Mouse (Mus musculus): Measurements from ENCODE around the gene Sirpb1a. TPM values are rescaled to one million over a fixed set of nuclear protein-coding genes. Genes with fewer than 3 reads are reported as not detected.
"Not testable (repeated sequence)": the region's sequence is repeated elsewhere in the genome, so short reads cannot be mapped to it uniquely, and the experiment has no call there.

Gene Sirpb1a
- not detected in 2 replicates for polyA plus RNA-seq (2014; fragmentation: Nextera tagmentation; extraction: Ambion mirVana)

GRCm38 (mm10) chr3:15426447-15426846, at the start of gene Sirpb1a:
Sirpb1a (minus strand) TSS chr3:15426520.
- H3K4me2 ChIP-seq (ENCODE audit: low read length); ATAC-seq (replicated peaks; ENCODE audit: low FRiP score, low TSS enrichment, low read depth): not testable (repeated sequence)

GRCm38 (mm10) chr3:15474831-15475230, 48.5 kb upstream of the Sirpb1a start:
- H3K27me3 ChIP-seq (replicated peaks; ENCODE audit: control insufficient read depth, insufficient read depth, low read length); H3K9ac ChIP-seq (ENCODE audit: low read length); H3K4me3 ChIP-seq (ENCODE audit: low read depth, low read length); H3K4me2 ChIP-seq (ENCODE audit: low read length); H3K4me1 ChIP-seq (replicated peaks; ENCODE audit: control insufficient read depth, insufficient read depth, low read length); H3K36me3 ChIP-seq (ENCODE audit: control insufficient read depth, insufficient read depth, low read length); ATAC-seq (replicated peaks; ENCODE audit: low FRiP score, low TSS enrichment, low read depth); H3K27ac ChIP-seq (ENCODE audit: low read depth); H3K9me3 ChIP-seq (ENCODE audit: control insufficient read depth, low read length); DNase-seq (ENCODE audit: low spot score): not testable (repeated sequence)
- 94% methylated on average over 1 of the region's 2 CpGs for WGBS

More at GRCm38 (mm10) chr3:15426447-15426846, at the start of gene Sirpb1a:
- H3K9me3 ChIP-seq (ENCODE audit: control insufficient read depth, low read length); H3K27me3 ChIP-seq (replicated peaks; ENCODE audit: control insufficient read depth, insufficient read depth, low read length); H3K4me3 ChIP-seq (ENCODE audit: low read depth, low read length); H3K27ac ChIP-seq (ENCODE audit: low read depth); H3K36me3 ChIP-seq (ENCODE audit: control insufficient read depth, insufficient read depth, low read length); H3K9ac ChIP-seq (ENCODE audit: low read length); DNase-seq (ENCODE audit: low spot score); H3K4me1 ChIP-seq (replicated peaks; ENCODE audit: control insufficient read depth, insufficient read depth, low read length): not testable (repeated sequence)
- WGBS, result 93% methylated on average over 1 of the region's 1 CpGs

GRCm38 (mm10) chr3:15470158-15470557, 43.8 kb upstream of the Sirpb1a start:
- not testable (repeated sequence) for H3K4me3 ChIP-seq (ENCODE audit: low read depth, low read length); H3K4me2 ChIP-seq (ENCODE audit: low read length); ATAC-seq (replicated peaks; ENCODE audit: low FRiP score, low TSS enrichment, low read depth); H3K27ac ChIP-seq (ENCODE audit: low read depth); H3K9ac ChIP-seq (ENCODE audit: low read length); H3K27me3 ChIP-seq (replicated peaks; ENCODE audit: control insufficient read depth, insufficient read depth, low read length); H3K9me3 ChIP-seq (ENCODE audit: control insufficient read depth, low read length); H3K4me1 ChIP-seq (replicated peaks; ENCODE audit: control insufficient read depth, insufficient read depth, low read length); H3K36me3 ChIP-seq (ENCODE audit: control insufficient read depth, insufficient read depth, low read length); DNase-seq (ENCODE audit: low spot score)
- 89% methylated on average over 1 of the region's 3 CpGs for WGBS

DNA sequence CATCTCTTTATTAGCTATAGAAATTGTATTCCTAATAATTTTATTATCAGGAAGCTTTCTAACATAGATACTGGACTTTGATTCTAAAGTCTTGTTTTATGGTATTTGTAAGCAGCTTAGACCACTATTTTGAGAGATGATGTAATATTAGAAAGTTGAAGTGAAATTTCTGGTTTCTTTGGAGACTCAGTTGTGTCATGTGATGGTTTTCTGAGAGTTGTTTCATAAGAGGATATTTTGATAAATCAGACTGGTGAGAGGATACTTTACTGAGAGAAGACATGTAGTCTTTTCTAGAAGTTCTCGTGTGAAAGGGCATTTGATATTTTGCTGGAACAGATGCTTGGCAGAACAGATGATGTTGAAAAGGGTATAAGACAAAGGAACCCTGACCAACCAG, 17.6 kb upstream of the Sirpb1a start:
- not testable (repeated sequence) for DNase-seq (ENCODE audit: low spot score); H3K27ac ChIP-seq (ENCODE audit: low read depth); H3K4me3 ChIP-seq (ENCODE audit: low read depth, low read length); H3K27me3 ChIP-seq (replicated peaks; ENCODE audit: control insufficient read depth, insufficient read depth, low read length); H3K36me3 ChIP-seq (ENCODE audit: control insufficient read depth, insufficient read depth, low read length); H3K9ac ChIP-seq (ENCODE audit: low read length); H3K9me3 ChIP-seq (ENCODE audit: control insufficient read depth, low read length); H3K4me2 ChIP-seq (ENCODE audit: low read length); H3K4me1 ChIP-seq (replicated peaks; ENCODE audit: control insufficient read depth, insufficient read depth, low read length); ATAC-seq (replicated peaks; ENCODE audit: low FRiP score, low TSS enrichment, low read depth)
- WGBS, result 81% methylated on average over 1 of the region's 1 CpGs

GRCm38 (mm10) chr3:15439844-15440243, 13.5 kb upstream of the Sirpb1a start:
- H3K27me3 ChIP-seq (replicated peaks; ENCODE audit: control insufficient read depth, insufficient read depth, low read length); H3K4me3 ChIP-seq (ENCODE audit: low read depth, low read length); H3K9me3 ChIP-seq (ENCODE audit: control insufficient read depth, low read length); ATAC-seq (replicated peaks; ENCODE audit: low FRiP score, low TSS enrichment, low read depth); DNase-seq (ENCODE audit: low spot score); H3K27ac ChIP-seq (ENCODE audit: low read depth); H3K4me1 ChIP-seq (replicated peaks; ENCODE audit: control insufficient read depth, insufficient read depth, low read length); H3K4me2 ChIP-seq (ENCODE audit: low read length); H3K36me3 ChIP-seq (ENCODE audit: control insufficient read depth, insufficient read depth, low read length); H3K9ac ChIP-seq (ENCODE audit: low read length): not testable (repeated sequence)
- WGBS, result 78% methylated on average over 1 of the region's 1 CpGs

- WGBS, result 69% methylated on average over 1 of the region's 1 CpGs
- no peak overlapping the region for H3K9ac ChIP-seq (ENCODE audit: low read length)
- H3K27ac ChIP-seq (ENCODE audit: low read depth), result no peak overlapping the region
- H3K36me3 ChIP-seq (ENCODE audit: control insufficient read depth, insufficient read depth, low read length), result no peaks in the 10 kb centered on the region
- no peak for DNase-seq (ENCODE audit: low spot score)
- ATAC-seq (replicated peaks; ENCODE audit: low FRiP score, low TSS enrichment, low read depth), result no peak
- no peak overlapping the region for H3K4me2 ChIP-seq (ENCODE audit: low read length)
- H3K9me3 ChIP-seq (ENCODE audit: control insufficient read depth, low read length), result no peaks in the 10 kb centered on the region
- H3K27me3 ChIP-seq (replicated peaks; ENCODE audit: control insufficient read depth, insufficient read depth, low read length), result no peaks in the 10 kb centered on the region
- H3K4me3 ChIP-seq (ENCODE audit: low read depth, low read length), result no peak overlapping the region
- no peaks in the 10 kb centered on the region for H3K4me1 ChIP-seq (replicated peaks; ENCODE audit: control insufficient read depth, insufficient read depth, low read length)
Measured at GRCm38 (mm10) chr3:15427917-15428316, 1.6 kb upstream of the Sirpb1a start.

DNA sequence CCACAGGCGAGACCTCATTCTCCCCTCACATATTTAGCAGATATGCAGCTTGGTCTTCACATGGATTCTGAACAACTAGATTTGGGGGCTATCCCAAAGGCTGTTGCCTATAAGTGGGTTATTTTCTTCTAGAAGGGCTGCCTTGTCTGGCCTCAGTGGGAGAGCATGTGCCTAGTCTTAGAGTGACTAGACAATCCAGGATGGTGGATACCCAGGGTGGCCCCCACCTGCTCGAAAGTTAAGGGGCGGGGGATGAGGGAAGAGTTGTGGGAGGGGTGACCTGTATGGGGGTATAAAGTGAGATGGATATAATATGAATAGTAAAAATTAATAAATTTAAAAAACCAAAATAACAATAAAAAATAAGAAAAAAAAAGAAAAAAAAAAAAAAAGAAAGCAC, 70.6 kb downstream of the Sirpb1a start:
- ATAC-seq (replicated peaks; ENCODE audit: low FRiP score, low TSS enrichment, low read depth); H3K27ac ChIP-seq (ENCODE audit: low read depth); H3K27me3 ChIP-seq (replicated peaks; ENCODE audit: control insufficient read depth, insufficient read depth, low read length); H3K4me1 ChIP-seq (replicated peaks; ENCODE audit: control insufficient read depth, insufficient read depth, low read length); H3K4me3 ChIP-seq (ENCODE audit: low read depth, low read length); H3K9ac ChIP-seq (ENCODE audit: low read length); H3K9me3 ChIP-seq (ENCODE audit: control insufficient read depth, low read length); H3K36me3 ChIP-seq (ENCODE audit: control insufficient read depth, insufficient read depth, low read length); H3K4me2 ChIP-seq (ENCODE audit: low read length); DNase-seq (ENCODE audit: low spot score): not testable (repeated sequence)
- 75% methylated on average over 3 of the region's 3 CpGs for WGBS

- not testable (repeated sequence) for H3K36me3 ChIP-seq (ENCODE audit: control insufficient read depth, insufficient read depth, low read length); H3K9me3 ChIP-seq (ENCODE audit: control insufficient read depth, low read length); H3K27me3 ChIP-seq (replicated peaks; ENCODE audit: control insufficient read depth, insufficient read depth, low read length); H3K4me3 ChIP-seq (ENCODE audit: low read depth, low read length); ATAC-seq (replicated peaks; ENCODE audit: low FRiP score, low TSS enrichment, low read depth); H3K27ac ChIP-seq (ENCODE audit: low read depth); DNase-seq (ENCODE audit: low spot score); H3K4me1 ChIP-seq (replicated peaks; ENCODE audit: control insufficient read depth, insufficient read depth, low read length); H3K9ac ChIP-seq (ENCODE audit: low read length); H3K4me2 ChIP-seq (ENCODE audit: low read length)
- 85% methylated on average over 1 of the region's 2 CpGs for WGBS
Measured at GRCm38 (mm10) chr3:15350318-15350717, 76.0 kb downstream of the Sirpb1a start.

DNA sequence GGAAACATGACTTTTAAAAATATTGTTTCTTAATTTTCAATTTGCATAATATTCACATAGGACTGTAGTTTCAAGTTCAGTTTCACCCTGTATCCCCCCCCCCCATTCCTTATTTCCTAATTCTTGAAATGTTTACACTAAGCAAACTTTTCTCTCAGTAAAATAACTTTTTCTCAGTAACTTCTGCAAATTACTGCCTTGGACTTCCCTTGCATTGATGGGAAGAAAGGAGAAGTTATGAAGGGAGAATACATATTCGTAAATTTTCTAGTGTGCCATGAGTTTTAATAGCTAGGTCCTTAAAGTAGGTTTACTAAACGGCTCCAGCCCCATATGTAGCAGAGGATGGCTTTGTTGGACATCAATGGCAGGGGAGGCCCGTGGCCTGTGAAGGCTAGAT, 80.7 kb downstream of the Sirpb1a start:
- H3K9me3 ChIP-seq (ENCODE audit: control insufficient read depth, low read length); H3K4me2 ChIP-seq (ENCODE audit: low read length); H3K4me3 ChIP-seq (ENCODE audit: low read depth, low read length); H3K9ac ChIP-seq (ENCODE audit: low read length); DNase-seq (ENCODE audit: low spot score); H3K27ac ChIP-seq (ENCODE audit: low read depth); ATAC-seq (replicated peaks; ENCODE audit: low FRiP score, low TSS enrichment, low read depth); H3K27me3 ChIP-seq (replicated peaks; ENCODE audit: control insufficient read depth, insufficient read depth, low read length); H3K36me3 ChIP-seq (ENCODE audit: control insufficient read depth, insufficient read depth, low read length); H3K4me1 ChIP-seq (replicated peaks; ENCODE audit: control insufficient read depth, insufficient read depth, low read length): not testable (repeated sequence)
- 84% methylated on average over 3 of the region's 3 CpGs for WGBS

Data from intestine, embryonic 14.5 days (tissue).